Mouse (Mus musculus) natural killer cell, adult 2 months (primary cell): ENCODE measurements around the gene Bckdha.

ENCODE experiments used
- DNase-seq, 2 experiments: peaks; one replicate each; pipeline ENCODE4 v3.0.0; 2022; ENCODE audit warnings: low spot score in 2 of 2

The Bckdha gene

DNA sequence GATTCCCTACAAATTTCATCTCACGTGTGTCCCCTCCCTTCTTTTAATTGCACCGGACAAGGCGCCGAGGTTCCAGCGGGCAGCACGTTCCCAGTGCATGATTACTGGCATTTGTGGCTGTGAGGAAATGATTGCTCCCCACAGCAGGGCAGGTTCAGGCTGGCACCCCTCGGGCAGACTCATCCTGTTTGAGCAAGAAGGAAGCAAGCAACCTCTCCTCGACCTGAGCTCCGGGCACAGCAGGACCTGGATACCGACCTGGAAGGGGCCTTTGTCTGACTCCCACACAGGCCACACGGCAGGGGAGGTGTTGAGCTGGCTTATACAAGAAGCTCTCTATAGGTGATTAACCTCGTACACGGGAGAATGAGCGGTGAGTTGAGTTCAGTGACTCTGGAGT lies 13.7 kb downstream of the Bckdha start:
- DNase-seq, result no peak

GRCm38 (mm10) chr7:25644631-25645030 lies 14.2 kb downstream of the Bckdha start:
- DNase-seq, result peak in 1 of 2 experiments; percentile 28

GRCm38 (mm10) chr7:25644136-25644535 lies 14.6 kb downstream of the Bckdha start:
- no peak for DNase-seq

GRCm38 (mm10) chr7:25639754-25640153 lies 19.0 kb downstream of the Bckdha start:
- no peak for DNase-seq

DNA sequence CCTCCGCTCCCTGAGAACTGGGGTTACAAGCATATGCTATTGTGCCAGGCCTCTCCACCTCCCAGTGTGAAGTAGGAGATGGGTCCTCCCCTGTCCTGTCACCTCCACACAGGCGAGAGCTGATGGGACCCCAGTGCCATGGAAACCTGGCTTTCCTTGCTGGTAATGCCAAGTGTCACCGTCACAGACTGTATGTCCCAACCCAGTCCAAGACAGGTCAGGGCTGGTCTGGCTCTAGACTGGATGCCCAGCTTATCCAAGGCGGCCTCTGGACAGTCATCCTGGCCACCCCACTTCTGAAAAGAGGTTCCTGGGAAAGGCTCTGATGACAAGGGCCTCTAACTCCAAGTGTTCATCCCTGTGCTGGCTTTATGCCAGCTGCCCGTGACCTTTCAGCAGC lies 21.7 kb downstream of the Bckdha start:
- no peak for DNase-seq

DNA sequence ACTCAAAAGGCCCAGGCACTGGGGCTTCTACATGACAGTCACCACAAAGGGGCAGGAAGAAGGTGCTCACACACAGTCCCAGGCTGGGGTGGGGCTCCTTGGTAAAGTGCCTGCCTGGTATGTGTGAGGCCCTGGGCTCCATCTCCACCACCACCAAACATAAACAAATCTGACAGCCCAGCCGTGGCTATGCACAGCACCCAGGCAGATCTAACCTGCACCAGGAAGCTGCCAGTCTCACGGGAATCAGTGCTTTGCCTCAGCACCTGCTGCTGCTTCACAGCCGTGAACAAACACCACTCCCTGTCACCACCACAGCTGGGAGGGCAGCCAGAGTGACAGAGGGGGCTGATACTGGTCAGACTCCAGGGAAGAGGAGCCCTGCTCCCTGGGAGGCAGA lies 22.4 kb downstream of the Bckdha start:
- DNase-seq, result peak in 1 of 2 experiments; percentile 79

GRCm38 (mm10) chr7:25632679-25633078 lies 26.1 kb downstream of the Bckdha start:
- DNase-seq, result peak in 1 of 2 experiments; percentile 42

- no peak for DNase-seq
These were observed 30.5 kb downstream of the Bckdha start for GRCm38 (mm10) chr7:25628323-25628620.

DNA sequence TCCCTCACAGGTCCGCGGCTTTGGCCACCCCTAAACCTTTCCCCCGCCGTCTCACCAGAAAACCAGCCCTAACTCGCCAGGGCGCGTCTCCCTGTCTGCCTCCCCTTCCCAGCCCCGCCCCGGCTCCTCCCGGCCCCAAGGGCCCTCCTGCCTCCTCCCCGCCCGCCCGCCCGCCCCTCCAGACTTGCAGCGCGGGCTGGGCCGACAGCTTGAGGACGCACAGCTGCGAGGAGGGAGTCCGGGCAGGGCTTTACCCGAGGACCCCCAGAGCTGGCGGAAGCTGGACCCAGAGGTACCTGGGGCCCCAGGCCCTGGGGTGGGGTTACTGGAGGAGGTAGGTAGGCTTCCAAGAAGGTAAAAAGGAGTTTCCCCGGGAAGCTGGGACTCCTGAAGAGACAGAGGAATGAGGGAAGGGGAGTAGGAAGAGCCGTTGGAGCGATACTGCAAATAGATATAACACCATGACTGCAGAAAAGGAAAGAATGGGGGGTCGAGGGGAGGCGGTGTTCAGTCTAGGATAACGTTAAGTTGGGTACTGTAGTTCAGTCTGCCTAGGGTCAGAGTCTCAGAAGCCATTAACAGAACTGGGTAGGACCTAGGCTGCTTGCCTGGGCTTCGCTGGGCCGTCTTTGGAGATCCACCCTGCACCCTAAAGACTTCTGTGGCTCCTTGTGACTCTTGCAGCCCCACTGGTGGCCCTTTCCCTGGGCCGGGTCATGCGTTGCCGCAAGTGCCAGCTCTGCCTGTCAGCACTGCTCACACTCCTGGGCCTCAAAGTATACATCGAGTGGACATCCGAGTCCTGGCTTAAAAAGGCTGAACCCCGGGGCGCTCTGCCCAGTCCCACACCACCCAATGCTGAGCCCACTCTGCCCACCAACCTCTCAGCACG lies 31.1 kb downstream of the Bckdha start:
- no peak for DNase-seq

DNA sequence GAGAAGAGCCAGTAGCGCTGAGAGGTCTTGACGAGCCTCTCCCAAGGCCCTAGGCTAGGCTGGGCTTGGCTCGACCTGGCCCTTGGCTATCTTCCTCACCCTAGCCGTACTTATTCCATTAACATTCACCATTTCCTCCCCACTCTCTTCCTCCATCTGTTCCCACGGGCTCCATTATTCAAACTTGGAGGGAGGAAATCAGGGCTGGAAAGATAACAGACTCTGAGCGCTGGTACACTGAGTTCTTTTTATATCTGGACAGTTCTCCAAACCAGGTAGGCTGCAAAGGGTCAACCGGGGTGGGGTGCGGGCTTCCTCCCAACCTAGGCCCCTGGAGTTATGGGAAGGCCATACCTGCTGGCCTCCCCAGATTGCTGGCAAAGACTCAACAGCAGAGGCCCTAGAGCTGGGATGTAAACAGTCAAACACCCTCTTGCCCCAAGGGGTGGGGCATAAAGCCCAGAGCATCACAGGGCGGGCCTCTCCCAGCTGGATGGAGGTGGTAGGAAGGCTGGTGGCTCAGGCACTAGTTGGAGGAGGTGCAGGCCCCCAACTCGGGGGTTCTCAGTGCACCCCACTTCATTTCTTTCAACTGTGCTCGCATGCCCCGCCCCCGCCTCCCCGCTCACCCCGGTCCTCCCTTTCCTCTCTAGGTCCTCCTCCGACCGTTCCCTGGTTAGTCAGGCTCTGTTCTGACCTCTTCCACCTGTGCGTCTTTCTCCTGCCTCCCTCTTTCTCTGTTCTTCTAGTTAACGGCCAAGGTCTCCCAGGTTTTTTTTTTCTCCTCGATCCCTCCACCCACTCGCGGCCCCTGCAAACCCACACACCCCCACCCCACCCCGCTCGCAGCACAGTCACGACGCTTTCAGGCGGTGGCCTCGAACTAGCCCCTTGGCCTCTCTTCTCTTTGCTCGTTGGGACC lies 32.0 kb downstream of the Bckdha start, which contains the start of gene B3gnt8:
Gene B3gnt8, plus strand, starts transcription at position 146 of the 922 bp plus-strand sequence.
- DNase-seq, result no peak

DNA sequence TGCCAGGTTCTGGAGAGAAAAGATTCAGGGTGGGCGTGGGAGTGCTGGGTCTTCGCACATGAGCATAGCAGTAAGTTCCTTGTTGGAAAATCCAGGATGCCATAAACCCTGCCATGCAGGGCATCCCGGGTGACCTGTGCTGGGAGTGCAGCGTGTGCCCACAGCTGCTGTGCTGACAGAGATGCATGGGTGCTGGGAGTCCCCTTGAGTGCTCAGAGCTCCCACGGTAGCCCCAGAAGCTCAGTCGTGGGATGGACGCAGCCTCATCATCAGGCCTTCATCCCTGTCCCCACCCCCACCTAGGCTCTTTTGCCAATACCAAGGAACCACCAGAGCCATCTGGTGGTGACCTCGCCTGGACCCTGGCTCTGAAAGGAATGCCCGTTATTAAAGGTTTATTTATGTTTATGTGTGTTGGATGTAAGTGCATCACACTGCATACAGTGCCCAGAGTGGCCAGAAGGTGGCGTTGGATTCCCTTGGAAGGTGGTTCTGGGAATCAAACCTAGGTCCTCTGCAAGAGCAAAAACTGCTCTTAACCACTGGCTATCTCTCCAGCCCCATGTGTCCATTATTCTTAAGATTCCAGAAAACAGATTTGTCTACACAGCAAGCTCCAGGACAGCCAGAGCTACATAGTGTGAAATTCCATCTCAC lies 33.1 kb downstream of the Bckdha start:
- DNase-seq, result peak in 1 of 2 experiments; percentile 56

- no peak for DNase-seq
These were observed 33.9 kb downstream of the Bckdha start for GRCm38 (mm10) chr7:25624851-25625250.

- DNase-seq, result no peak
These were observed 34.9 kb downstream of the Bckdha start for GRCm38 (mm10) chr7:25623857-25624370.

DNA sequence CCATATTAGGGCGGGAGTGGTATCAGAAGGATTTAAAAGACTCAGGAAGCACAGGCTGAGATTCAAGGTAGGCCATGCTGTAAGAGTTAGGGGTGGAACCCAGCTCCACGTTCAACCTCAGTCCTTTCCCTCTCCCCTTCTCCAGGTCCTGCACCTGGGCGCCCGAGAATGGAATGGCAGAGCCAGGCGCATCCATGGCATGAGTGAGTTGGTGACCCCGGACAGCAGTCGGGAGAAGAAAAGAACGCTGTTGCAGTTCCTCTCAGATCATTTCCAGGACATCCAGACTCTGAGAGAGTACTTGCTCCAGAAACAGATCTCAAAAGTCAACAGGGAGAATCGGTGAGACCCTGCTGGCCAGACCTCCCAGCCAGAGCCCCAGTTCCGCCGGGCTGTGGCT lies 38.0 kb downstream of the Bckdha start:
- DNase-seq, result no peak

DNA sequence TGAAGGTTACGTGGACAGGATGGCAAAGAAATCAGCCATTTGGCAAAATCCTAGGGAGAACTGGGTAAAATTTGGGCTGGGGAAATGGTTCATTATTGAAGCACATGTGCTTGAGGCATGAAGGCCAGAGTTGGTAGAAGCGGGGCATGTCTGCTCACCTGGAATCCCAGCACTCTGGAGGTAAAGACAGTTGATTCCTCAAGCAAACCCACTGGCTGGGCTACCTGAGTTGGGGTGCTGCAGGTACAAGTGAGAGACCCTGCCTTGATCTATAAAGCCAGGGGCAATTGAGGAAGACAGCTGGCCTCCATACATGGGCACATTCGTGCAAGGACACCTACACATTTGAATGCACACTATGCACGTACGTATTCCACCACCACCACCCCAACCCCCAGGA lies 38.7 kb downstream of the Bckdha start:
- DNase-seq, result no peak

DNA sequence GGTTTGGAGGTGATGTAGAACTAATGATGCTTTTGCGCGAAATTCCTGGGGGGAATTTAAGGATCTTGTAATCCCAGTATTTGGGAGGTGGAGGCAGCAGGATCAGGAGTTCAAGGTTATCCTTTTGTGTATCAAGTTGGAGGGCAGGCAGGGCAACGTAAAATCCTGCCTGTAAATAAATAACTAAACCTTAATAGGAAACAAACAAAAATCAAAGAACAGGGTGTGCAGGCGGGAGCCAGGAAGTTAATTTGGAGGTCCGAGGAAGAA lies 39.1 kb downstream of the Bckdha start:
- no peak for DNase-seq

- DNase-seq, result peak; percentile 87 to 92
These were observed 39.7 kb downstream of the Bckdha start, which contains the start of gene Dmac2 for GRCm38 (mm10) chr7:25618865-25619721. Gene Dmac2 (plus strand): TSS chr7:25619414.

- no peak for DNase-seq
These were observed 41.2 kb downstream of the Bckdha start for GRCm38 (mm10) chr7:25617376-25618160.

GRCm38 (mm10) chr7:25615706-25616011 lies 43.1 kb downstream of the Bckdha start, which contains the start of gene Erich4:
Gene Erich4 (minus strand): TSS chr7:25615892.
- DNase-seq, result no peak
